In the genomic region with DNA sequence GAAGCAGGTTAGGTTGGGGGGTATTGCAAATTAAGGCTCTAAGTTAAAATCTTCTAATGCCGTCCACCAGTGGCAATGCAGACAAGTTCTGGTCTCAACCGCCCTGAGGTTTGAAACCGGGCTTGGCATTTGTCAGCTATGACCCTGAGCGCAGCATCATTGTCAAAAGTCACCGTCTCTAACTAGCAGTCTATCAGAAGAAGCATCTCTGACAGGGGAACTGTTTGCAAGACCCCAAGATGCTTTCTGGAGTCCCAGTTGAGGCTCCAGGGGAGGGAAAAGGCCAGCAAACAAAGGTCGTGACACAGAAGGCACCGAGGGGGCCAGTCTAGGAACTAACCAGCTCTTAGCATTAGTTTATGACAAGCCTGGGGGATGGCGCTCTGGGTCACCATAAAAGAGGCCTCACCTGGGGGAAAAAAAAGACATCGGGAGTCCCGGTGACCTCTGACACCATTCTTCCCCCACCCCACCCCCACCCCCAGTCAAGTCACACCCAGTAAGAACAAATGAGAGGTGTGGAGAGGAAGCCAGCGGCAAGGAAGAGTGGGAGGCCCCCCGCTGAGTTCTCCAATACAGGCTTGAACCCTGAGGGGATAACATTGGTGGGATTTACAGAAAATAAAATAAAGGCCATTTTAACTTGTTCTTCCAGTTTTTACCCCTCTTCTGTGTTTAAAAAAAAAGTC, we compare ENCODE assay signal across 26 mouse cellular contexts. TPM values are rescaled to one million over a fixed set of nuclear protein-coding genes. Genes with fewer than 3 reads are reported as not detected.
A peak's percentile ranks its signal among the peaks of the same experiment; 100 is the strongest.
DNase-seq lines count a peak whose midpoint lies in the region; ATAC-seq and TF ChIP-seq lines count a peak whose summit lies in the region.
"Had no signal": no experiment of that assay in that cellular context is flagged by ENCODE, and none has a peak within 500 bp of the region (broad histone marks: within the 10 kb centered on the region; RNA-seq: fewer than 3 reads in every experiment).

No protein-coding gene starts in this region.

- no peak overlapping the region for H3K4me3 ChIP-seq in midbrain, embryonic 11.5 days (ENCODE audit: low read depth, low read length)
- H3K4me3 ChIP-seq in midbrain, embryonic 10.5 days = no peak overlapping the region
- H3K4me3 ChIP-seq in cerebellum, adult 2 months (replicated peaks; ENCODE audit: insufficient read depth, low read depth, low read length) = no peak overlapping the region
- H3K4me3 ChIP-seq: embryonic facial prominence, embryonic 10.5 days; embryonic facial prominence, embryonic 13.5 days; erythroblast, embryonic 14.5 days; gastrocnemius, adult 2 months; hindbrain, embryonic 12.5 days; hindbrain, embryonic 15.5 days had no signal

- no peak for TF ChIP-seq CTCF in cerebellum, adult 2 months (IDR thresholded peaks at IDR 0.05; ENCODE audit: borderline replicate concordance, insufficient read depth, low read depth, low read length)

- no peaks in the 10 kb centered on the region for H3K9me3 ChIP-seq in midbrain, embryonic 11.5 days (ENCODE audit: control insufficient read depth, low read length)
- H3K9me3 ChIP-seq in midbrain, embryonic 10.5 days (replicated peaks) = no peaks in the 10 kb centered on the region
- H3K9me3 ChIP-seq: embryonic facial prominence, embryonic 10.5 days; embryonic facial prominence, embryonic 13.5 days; hindbrain, embryonic 12.5 days; hindbrain, embryonic 15.5 days had no signal

- no peak for TF ChIP-seq POLR2A in cerebellum, adult 2 months (IDR thresholded peaks at IDR 0.05; ENCODE audit: borderline replicate concordance, insufficient read depth, low read length)

- peak; percentile 83 for DNase-seq in midbrain, embryonic 11.5 days (ENCODE audit: low spot score, missing footprints)
- no peak for DNase-seq in midbrain, embryonic 10.5 days (ENCODE audit: low spot score)
- DNase-seq in ES-CJ7 (ENCODE audit: low read depth, low spot score) (peak; percentile 91), ZHBTc4 (ENCODE audit: low read depth, low spot score) (peak; percentile 89)
- DNase-seq in cerebellum, adult 2 months = no peak
- DNase-seq in embryo, embryonic 10 days (ENCODE audit: low spot score) = no peak
- DNase-seq: adrenal gland, adult 2 months; adrenal gland, postnatal 14 days; cerebellum, adult 11-12 months; cerebellum, adult 9-11 months; cerebellum, postnatal 25 days; embryo, embryonic 11 days; forebrain, postnatal 0 days; gastrocnemius, adult 2 months; gastrocnemius, postnatal 14 days; heart, adult 11 months; kidney, adult 2 months had no signal

- H3K27ac ChIP-seq in midbrain, embryonic 11.5 days (ENCODE audit: low read depth, low read length) = no peak overlapping the region
- H3K27ac ChIP-seq in midbrain, embryonic 10.5 days (replicated peaks) = no peak overlapping the region
- no peak overlapping the region for H3K27ac ChIP-seq in cerebellum, adult 2 months (ENCODE audit: insufficient read depth, low read length)
- H3K27ac ChIP-seq: embryonic facial prominence, embryonic 10.5 days; gastrocnemius, adult 2 months; hindbrain, embryonic 12.5 days; hindbrain, embryonic 15.5 days had no signal

- ATAC-seq in midbrain, embryonic 11.5 days (ENCODE audit: low FRiP score) = no peak
- ATAC-seq in cerebellum, adult (ENCODE audit: insufficient number of reproducible peaks, low FRiP score, low TSS enrichment) = no peak
- ATAC-seq: CD4-positive, CD25-positive, alpha-beta regulatory T cell, adult 4 months; forebrain, embryonic 14.5 days; forebrain, postnatal 0 days had no signal

- H3K36me3 ChIP-seq in midbrain, embryonic 11.5 days (ENCODE audit: control insufficient read depth, insufficient read depth, low read length) = no peaks in the 10 kb centered on the region
- no peaks in the 10 kb centered on the region for H3K36me3 ChIP-seq in midbrain, embryonic 10.5 days
- H3K36me3 ChIP-seq: embryonic facial prominence, embryonic 10.5 days; embryonic facial prominence, embryonic 13.5 days; hindbrain, embryonic 12.5 days; hindbrain, embryonic 15.5 days had no signal

- H3K4me2 ChIP-seq in midbrain, embryonic 11.5 days = no peak overlapping the region
- H3K4me2 ChIP-seq: embryonic facial prominence, embryonic 13.5 days; heart, embryonic 11.5 days; hindbrain, embryonic 12.5 days; hindbrain, embryonic 15.5 days had no signal

- no peaks in the 10 kb centered on the region for H3K27me3 ChIP-seq in midbrain, embryonic 11.5 days (ENCODE audit: control insufficient read depth, insufficient read depth, low read length)
- peaks cover 17% of the 10 kb centered on the region for H3K27me3 ChIP-seq in midbrain, embryonic 10.5 days (ENCODE audit: low read depth, poor library complexity, severe bottlenecking)
- H3K27me3 ChIP-seq in cerebellum, adult 2 months (ENCODE audit: control insufficient read depth, insufficient read depth, low read length) = no peaks in the 10 kb centered on the region; the same call in 1 of the 2 replicates
- H3K27me3 ChIP-seq: embryonic facial prominence, embryonic 13.5 days; hindbrain, embryonic 12.5 days; hindbrain, embryonic 15.5 days had no signal

- 29% methylated on average over 12 of the region's 12 CpGs for WGBS in midbrain, embryonic 11.5 days
- 33% methylated on average over 12 of the region's 12 CpGs for WGBS in midbrain, embryonic 10.5 days
- WGBS in cerebellum, adult 2 months = 51% methylated on average over 12 of the region's 12 CpGs

- no peaks in the 10 kb centered on the region for H3K4me1 ChIP-seq in midbrain, embryonic 11.5 days (ENCODE audit: control insufficient read depth, insufficient read depth, low read length)
- H3K4me1 ChIP-seq in midbrain, embryonic 10.5 days = peaks cover 17% of the 10 kb centered on the region
- no peaks in the 10 kb centered on the region for H3K4me1 ChIP-seq in cerebellum, adult 2 months (ENCODE audit: control insufficient read depth, insufficient read depth, low read length)
- H3K4me1 ChIP-seq: hindbrain, embryonic 15.5 days had no signal

- no peak overlapping the region for H3K9ac ChIP-seq in midbrain, embryonic 11.5 days (ENCODE audit: low read length)
- H3K9ac ChIP-seq: embryonic facial prominence, embryonic 13.5 days; forebrain, postnatal 0 days; hindbrain, embryonic 15.5 days had no signal

RNA-seq across cellular contexts. Expression of gene Grhl3, which starts 7.9 kb away (rescaled TPM):
- 3.1 and 3.2 TPM in 2 replicates for polyA plus RNA-seq in midbrain, embryonic 11.5 days (2014; fragmentation: Nextera tagmentation; extraction: Ambion mirVana)
- polyA plus RNA-seq in midbrain, embryonic 10.5 days (2016; fragmentation: Nextera tagmentation; extraction: Ambion mirVana) = 1.3 and 2.5 TPM in 2 replicates
- 0.25 and 0.29 TPM in 2 replicates for polyA plus RNA-seq in cerebellum, adult 2 months (2012; rRNA removed)
- polyA plus RNA-seq: adrenal gland, adult 2 months; CD4-positive, CD25-positive, alpha-beta regulatory T cell, adult 4 months; erythroblast, embryonic 14.5 days had no signal

Comparison
In these comparisons a context has a peak if more than half of its experiments do, and no peak if none do; other contexts are left out.
1. DNase-seq: peak in midbrain, embryonic 11.5 days (single experiment), ES-CJ7 (single experiment) and ZHBTc4 (single experiment); none in midbrain, embryonic 10.5 days (single experiment), cerebellum, adult 2 months (0 of 2) and embryo, embryonic 10 days (single experiment).